19 mouse cellular contexts compared by ENCODE assay signal in genomic region chr5:132324246-132324883, GRCm38 (mm10).
DNase-seq lines count a peak whose midpoint lies in the region; ATAC-seq and TF ChIP-seq lines count a peak whose summit lies in the region.
"Had no signal": no experiment of that assay in that cellular context is flagged by ENCODE, and none has a peak within 500 bp of the region (broad histone marks: within the 10 kb centered on the region; RNA-seq: fewer than 3 reads in every experiment).

No protein-coding gene starts in this region.

- H3K9me3 ChIP-seq in hindbrain, embryonic 12.5 days (replicated peaks) = no peaks in the 10 kb centered on the region
- H3K9me3 ChIP-seq in hindbrain, embryonic 16.5 days (ENCODE audit: control insufficient read depth, low read length) = no peaks in the 10 kb centered on the region
- H3K9me3 ChIP-seq in midbrain, embryonic 12.5 days = no peaks in the 10 kb centered on the region
- H3K9me3 ChIP-seq in midbrain, embryonic 16.5 days (replicated peaks; ENCODE audit: control insufficient read depth, low read length, poor library complexity, severe bottlenecking) = no peaks in the 10 kb centered on the region
- no peaks in the 10 kb centered on the region for H3K9me3 ChIP-seq in limb, embryonic 14.5 days (ENCODE audit: control insufficient read depth, low read length)
- no peaks in the 10 kb centered on the region for H3K9me3 ChIP-seq in heart, embryonic 10.5 days
- H3K9me3 ChIP-seq: heart, embryonic 12.5 days; neural tube, embryonic 13.5 days had no signal

- H3K9ac ChIP-seq in hindbrain, embryonic 12.5 days = no peak overlapping the region
- H3K9ac ChIP-seq in hindbrain, embryonic 16.5 days (ENCODE audit: low read depth, low read length) = no peak overlapping the region
- H3K9ac ChIP-seq in midbrain, embryonic 12.5 days (replicated peaks) = no peak overlapping the region
- no peak overlapping the region for H3K9ac ChIP-seq in midbrain, embryonic 16.5 days (ENCODE audit: low read depth, low read length)
- no peak overlapping the region for H3K9ac ChIP-seq in limb, embryonic 14.5 days (ENCODE audit: low read depth, low read length, severe bottlenecking)
- H3K9ac ChIP-seq: heart, embryonic 12.5 days; neural tube, embryonic 13.5 days had no signal

- H3K27ac ChIP-seq in hindbrain, embryonic 12.5 days = 0 out of 2 replicates have a peak overlapping the region, but pooled peaks have one; percentile 13
- no peak overlapping the region for H3K27ac ChIP-seq in hindbrain, embryonic 16.5 days (ENCODE audit: low read depth, low read length)
- H3K27ac ChIP-seq in midbrain, embryonic 12.5 days (replicated peaks) = 0 out of 2 replicates have a peak overlapping the region, but pooled peaks have one; percentile 16
- no peak overlapping the region for H3K27ac ChIP-seq in midbrain, embryonic 16.5 days (ENCODE audit: low read length)
- no peak overlapping the region for H3K27ac ChIP-seq in limb, embryonic 14.5 days (replicated peaks; ENCODE audit: low read depth, low read length)
- no peak overlapping the region for H3K27ac ChIP-seq in heart, embryonic 10.5 days
- H3K27ac ChIP-seq: neural tube, embryonic 13.5 days had no signal

- H3K27me3 ChIP-seq in hindbrain, embryonic 12.5 days = no peaks in the 10 kb centered on the region
- H3K27me3 ChIP-seq in hindbrain, embryonic 16.5 days (replicated peaks; ENCODE audit: control insufficient read depth, insufficient read depth, low read length) = no peaks in the 10 kb centered on the region
- no peaks in the 10 kb centered on the region for H3K27me3 ChIP-seq in midbrain, embryonic 12.5 days
- no peaks in the 10 kb centered on the region for H3K27me3 ChIP-seq in midbrain, embryonic 16.5 days (ENCODE audit: control insufficient read depth, insufficient read depth, low read depth, low read length)
- no peaks in the 10 kb centered on the region for H3K27me3 ChIP-seq in limb, embryonic 14.5 days (ENCODE audit: control insufficient read depth, insufficient read depth, low read length)
- no peaks in the 10 kb centered on the region for H3K27me3 ChIP-seq in heart, embryonic 10.5 days (ENCODE audit: insufficient read depth, poor library complexity, severe bottlenecking)
- H3K27me3 ChIP-seq: CH12.LX; heart, embryonic 12.5 days; neural tube, embryonic 13.5 days had no signal

- no peak for ATAC-seq in hindbrain, embryonic 12.5 days (ENCODE audit: low FRiP score)
- no peak for ATAC-seq in hindbrain, embryonic 16.5 days
- ATAC-seq in midbrain, embryonic 12.5 days (ENCODE audit: low FRiP score, low read depth) = no peak
- no peak for ATAC-seq in midbrain, embryonic 16.5 days
- ATAC-seq in limb, embryonic 14.5 days (ENCODE audit: low FRiP score, low read depth) = peak; percentile 79
- ATAC-seq in erythroblast, adult 5-6 weeks (replicated peaks; ENCODE audit: low FRiP score, poor library complexity, severe bottlenecking) = no peak
- ATAC-seq: inflammation-experienced regulatory T-cells, adult 6 months had no signal

- no peak overlapping the region for H3K4me3 ChIP-seq in hindbrain, embryonic 12.5 days
- no peak overlapping the region for H3K4me3 ChIP-seq in hindbrain, embryonic 16.5 days (ENCODE audit: low read length)
- no peak overlapping the region for H3K4me3 ChIP-seq in midbrain, embryonic 12.5 days
- H3K4me3 ChIP-seq in midbrain, embryonic 16.5 days (ENCODE audit: low read depth, low read length) = no peak overlapping the region
- H3K4me3 ChIP-seq in limb, embryonic 14.5 days (replicated peaks; ENCODE audit: low read length) = no peak overlapping the region
- H3K4me3 ChIP-seq in heart, embryonic 10.5 days = no peak overlapping the region
- H3K4me3 ChIP-seq: heart, embryonic 12.5 days; neural tube, embryonic 13.5 days had no signal

- DNase-seq in limb, embryonic 14.5 days (ENCODE audit: low spot score) = peak; percentile 66
- no peak for DNase-seq in heart, embryonic 10.5 days (ENCODE audit: low spot score)
- DNase-seq: adrenal gland, adult 8-10 months; cerebellum, adult 2 months; gastrocnemius, postnatal 36 days; layer of hippocampus, postnatal 36 days; lung, adult 2 months; lung, postnatal 4 days; thymus, postnatal 25 days had no signal

- H3K4me2 ChIP-seq in hindbrain, embryonic 12.5 days (replicated peaks) = no peak overlapping the region
- H3K4me2 ChIP-seq in hindbrain, embryonic 16.5 days (ENCODE audit: low read length) = no peak overlapping the region
- no peak overlapping the region for H3K4me2 ChIP-seq in midbrain, embryonic 12.5 days (replicated peaks)
- no peak overlapping the region for H3K4me2 ChIP-seq in midbrain, embryonic 16.5 days (ENCODE audit: low read length)
- no peak overlapping the region for H3K4me2 ChIP-seq in limb, embryonic 14.5 days (replicated peaks; ENCODE audit: low read depth, low read length, severe bottlenecking)
- H3K4me2 ChIP-seq: heart, embryonic 12.5 days; liver, embryonic 11.5 days; neural tube, embryonic 13.5 days had no signal

- no peaks in the 10 kb centered on the region for H3K36me3 ChIP-seq in hindbrain, embryonic 12.5 days
- no peaks in the 10 kb centered on the region for H3K36me3 ChIP-seq in hindbrain, embryonic 16.5 days (ENCODE audit: control insufficient read depth, insufficient read depth, low read length)
- no peaks in the 10 kb centered on the region for H3K36me3 ChIP-seq in midbrain, embryonic 12.5 days
- H3K36me3 ChIP-seq in midbrain, embryonic 16.5 days (ENCODE audit: control insufficient read depth, insufficient read depth, low read length) = no peaks in the 10 kb centered on the region
- H3K36me3 ChIP-seq in limb, embryonic 14.5 days (ENCODE audit: control insufficient read depth, insufficient read depth, low read length) = no peaks in the 10 kb centered on the region
- H3K36me3 ChIP-seq in heart, embryonic 10.5 days = no peaks in the 10 kb centered on the region
- H3K36me3 ChIP-seq: heart, embryonic 12.5 days; neural tube, embryonic 13.5 days had no signal

- 39% methylated on average over 6 of the region's 6 CpGs for WGBS in hindbrain, embryonic 12.5 days
- 26% methylated on average over 6 of the region's 6 CpGs for WGBS in hindbrain, embryonic 16.5 days
- 16% methylated on average over 6 of the region's 6 CpGs for WGBS in midbrain, embryonic 12.5 days
- WGBS in midbrain, embryonic 16.5 days = 20% methylated on average over 6 of the region's 6 CpGs
- WGBS in limb, embryonic 14.5 days = 43% methylated on average over 6 of the region's 6 CpGs
- WGBS in heart, embryonic 10.5 days = 80% methylated on average over 6 of the region's 6 CpGs

- peaks cover 36% of the 10 kb centered on the region for H3K4me1 ChIP-seq in hindbrain, embryonic 12.5 days
- H3K4me1 ChIP-seq in hindbrain, embryonic 16.5 days (ENCODE audit: control insufficient read depth, insufficient read depth, low read depth, low read length) = peaks cover 15% of the 10 kb centered on the region
- peaks cover 47% of the 10 kb centered on the region for H3K4me1 ChIP-seq in midbrain, embryonic 12.5 days
- peaks cover 10% of the 10 kb centered on the region for H3K4me1 ChIP-seq in midbrain, embryonic 16.5 days (ENCODE audit: control insufficient read depth, insufficient read depth, low read length)
- H3K4me1 ChIP-seq in limb, embryonic 14.5 days (ENCODE audit: control insufficient read depth, insufficient read depth, low read length) = peaks cover 20% of the 10 kb centered on the region
- peaks cover 41% of the 10 kb centered on the region for H3K4me1 ChIP-seq in heart, embryonic 10.5 days

- no peak for TF ChIP-seq POLR2A in limb, embryonic 14.5 days (IDR thresholded peaks at IDR 0.05; ENCODE audit: borderline replicate concordance, extremely low read depth, insufficient read depth, insufficient read length)

Comparison
In these comparisons a context has a peak if more than half of its experiments do, and no peak if none do; other contexts are left out.
1. H3K27ac ChIP-seq: peak in hindbrain, embryonic 12.5 days (single experiment) and midbrain, embryonic 12.5 days (single experiment); none in hindbrain, embryonic 16.5 days (single experiment), midbrain, embryonic 16.5 days (single experiment), limb, embryonic 14.5 days (single experiment) and heart, embryonic 10.5 days (single experiment).